Mouse (Mus musculus): ENCODE measurements around the gene Adap1.

GRCm38 (mm10) chr5:139254938-139255337 lies 70.5 kb downstream of the Adap1 start:
- TF ChIP-seq CTCF (IDR thresholded peaks at IDR 0.05; ENCODE audit: control insufficient read depth, insufficient read depth, insufficient replicate concordance, low read depth, low read length) (peak; percentile 1; the same call in 1 of the 2 replicates), POLR2A (IDR thresholded peaks at IDR 0.05; ENCODE audit: control insufficient read depth, low read depth, low read length) (no peak)
